In genomic region chr11:111754735-111755134, GRCm38 (mm10) we compare ENCODE assay signal across 21 mouse cellular contexts.
"Had no signal": no experiment of that assay in that cellular context is flagged by ENCODE, and none has a peak within 500 bp of the region (broad histone marks: within the 10 kb centered on the region; RNA-seq: fewer than 3 reads in every experiment).

No protein-coding gene starts in this region.

- ATAC-seq: liver, postnatal 0 days; lung, postnatal 0 days; midbrain, embryonic 16.5 days had no signal

- H3K9ac ChIP-seq: liver, postnatal 0 days; lung, embryonic 15.5 days; midbrain, embryonic 12.5 days; neural tube, embryonic 13.5 days; neural tube, embryonic 15.5 days had no signal

- DNase-seq: liver, postnatal 0 days; lung, adult 2 months; lung, postnatal 14 days; lung, postnatal 36 days; midbrain, embryonic 14.5 days; retina, postnatal 1 day; right cerebral cortex, adult 18-20 months; right cerebral cortex, postnatal 25 days; right cerebral cortex, postnatal 4 days; spleen, adult 18-20 months; thymus, adult 18-20 months; thymus, postnatal 14 days; thymus, postnatal 36 days had no signal

- H3K9me3 ChIP-seq: lung, embryonic 15.5 days; megakaryocyte, embryonic 14.5 days; midbrain, embryonic 12.5 days; neural tube, embryonic 13.5 days; neural tube, embryonic 15.5 days had no signal

- H3K4me2 ChIP-seq: lung, embryonic 15.5 days; midbrain, embryonic 12.5 days; neural tube, embryonic 13.5 days; neural tube, embryonic 15.5 days had no signal

- H3K27ac ChIP-seq: lung, embryonic 15.5 days; macrophage; midbrain, embryonic 12.5 days; neural tube, embryonic 13.5 days; neural tube, embryonic 15.5 days had no signal

- H3K4me1 ChIP-seq: lung, embryonic 15.5 days; megakaryocyte, embryonic 14.5 days; midbrain, embryonic 12.5 days; neural tube, embryonic 13.5 days; neural tube, embryonic 15.5 days had no signal

- H3K4me3 ChIP-seq: lung, embryonic 15.5 days; megakaryocyte, embryonic 14.5 days; midbrain, embryonic 12.5 days; neural tube, embryonic 13.5 days; neural tube, embryonic 15.5 days had no signal

- H3K27me3 ChIP-seq: lung, embryonic 15.5 days; megakaryocyte, embryonic 14.5 days; midbrain, embryonic 12.5 days; neural tube, embryonic 13.5 days; neural tube, embryonic 15.5 days had no signal

- H3K36me3 ChIP-seq: lung, embryonic 15.5 days; midbrain, embryonic 12.5 days; neural tube, embryonic 13.5 days; neural tube, embryonic 15.5 days had no signal
